Mouse (Mus musculus) cerebellum, adult 18-20 months (tissue): ENCODE data around the gene Car5a.
A peak's percentile ranks its signal among the peaks of the same experiment; 100 is the strongest.

Experiments
- DNase-seq, 2 experiments: peaks; one replicate each; pipeline ENCODE4 v3.0.0; 2021

Car5a gene

DNA sequence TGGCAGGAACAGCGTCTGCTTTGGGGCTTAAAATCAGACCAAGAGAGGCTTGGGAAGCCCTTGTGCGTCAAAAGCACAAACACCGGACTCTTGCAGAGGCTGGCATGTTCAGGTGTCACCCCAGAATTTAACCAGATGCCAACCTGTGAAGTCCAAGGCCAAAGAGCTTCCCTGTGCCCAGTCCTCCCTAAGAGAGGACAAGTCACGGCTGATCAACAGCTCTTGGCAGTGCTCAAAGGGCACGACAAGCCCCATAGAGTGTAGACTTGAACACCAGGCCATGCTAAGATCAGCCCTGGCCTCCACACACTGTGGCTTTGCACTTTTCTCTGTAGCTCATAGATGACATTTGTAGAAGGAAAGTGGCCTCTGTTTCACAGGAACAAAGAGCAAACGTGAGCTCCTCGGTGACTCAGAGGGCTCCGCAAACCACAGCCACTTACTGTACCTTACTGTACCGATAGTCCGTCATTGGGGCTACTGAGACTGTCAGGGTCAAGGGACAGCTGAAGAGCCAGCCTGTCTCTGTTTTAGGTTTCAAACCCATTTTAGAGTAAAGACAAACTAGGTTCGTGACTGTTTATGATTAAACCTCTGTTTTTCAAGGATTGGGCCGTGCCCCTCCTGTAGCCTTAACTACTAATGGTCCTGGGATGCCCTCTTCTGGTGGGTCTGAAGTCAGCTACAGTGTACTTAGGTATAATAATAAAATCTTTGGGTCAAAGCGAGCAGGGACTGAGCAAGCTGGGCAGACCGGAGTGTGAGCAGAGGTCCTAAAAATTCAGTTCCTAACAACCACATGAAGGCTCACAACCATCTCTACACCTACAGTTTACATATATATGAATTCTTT, 11.8 kb downstream of the Car5a start:
- DNase-seq = no peak

DNA sequence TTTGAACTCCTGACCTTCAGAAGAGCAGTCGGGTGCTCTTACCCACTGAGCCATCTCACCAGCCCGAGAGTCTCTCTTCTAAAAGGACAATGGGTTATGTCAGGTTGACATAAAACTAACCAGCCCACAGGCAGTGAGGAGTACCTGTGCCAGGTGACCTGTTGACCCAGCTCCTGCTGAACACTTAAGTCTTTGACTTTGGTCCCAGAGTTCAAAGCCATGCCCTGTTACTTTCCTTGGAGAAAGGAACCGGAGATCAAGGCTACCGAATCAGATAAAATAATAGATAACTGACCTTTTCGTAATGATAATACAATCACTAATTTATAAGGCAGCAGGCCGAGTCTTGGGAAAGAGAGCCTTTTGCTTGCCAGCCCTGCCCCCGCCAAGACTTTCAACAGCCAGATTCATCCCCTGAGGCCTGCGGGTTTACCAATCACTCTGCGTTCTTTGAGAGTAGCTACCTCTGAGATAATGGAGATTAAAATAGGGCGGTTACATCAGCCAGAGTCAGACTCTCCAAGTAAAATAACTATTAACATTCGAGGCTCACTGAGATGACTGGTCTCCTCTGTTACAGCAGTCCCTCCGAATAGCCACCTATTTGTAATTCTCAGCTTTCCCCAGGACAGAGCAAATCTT, 12.6 kb downstream of the Car5a start:
- no peak for DNase-seq

DNA sequence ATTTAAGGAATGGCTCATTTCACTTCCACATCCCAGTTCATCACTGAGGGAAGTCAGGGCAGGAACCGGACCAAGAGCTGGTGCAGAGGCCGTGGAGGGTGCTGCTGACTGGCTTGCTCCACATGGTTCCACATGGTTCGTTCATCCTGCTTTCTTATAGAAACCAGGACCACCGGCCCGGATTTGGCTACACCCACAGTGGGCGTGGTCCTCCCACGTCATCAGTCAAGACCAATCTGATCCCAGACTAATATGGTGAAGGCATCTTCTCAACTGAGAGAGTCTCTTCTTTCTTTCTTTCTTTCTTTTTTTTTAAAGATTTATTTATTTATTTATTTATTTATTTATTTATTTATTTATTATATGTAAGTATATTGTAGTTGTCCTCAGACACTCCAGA, 13.1 kb downstream of the Car5a start:
- DNase-seq = no peak

DNA sequence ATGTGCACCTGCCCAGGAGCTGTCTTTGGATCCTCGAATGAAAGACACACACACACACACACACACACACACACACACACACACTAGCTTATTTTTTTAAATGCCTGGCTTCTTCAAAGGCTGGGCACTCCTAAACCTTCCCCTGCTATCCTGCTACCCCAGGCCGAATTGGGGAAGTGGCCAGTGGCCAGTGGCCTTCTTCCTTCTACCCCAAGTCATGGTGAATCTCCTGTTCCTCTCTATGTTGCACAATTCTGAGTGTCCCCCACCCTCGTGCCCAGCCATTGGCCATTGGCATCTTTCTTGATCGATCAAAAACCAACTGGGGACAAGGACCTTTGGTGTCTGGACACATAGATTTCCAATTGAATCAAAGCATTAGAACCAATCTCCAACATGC, 14.7 kb downstream of the Car5a start:
- no peak for DNase-seq

DNA sequence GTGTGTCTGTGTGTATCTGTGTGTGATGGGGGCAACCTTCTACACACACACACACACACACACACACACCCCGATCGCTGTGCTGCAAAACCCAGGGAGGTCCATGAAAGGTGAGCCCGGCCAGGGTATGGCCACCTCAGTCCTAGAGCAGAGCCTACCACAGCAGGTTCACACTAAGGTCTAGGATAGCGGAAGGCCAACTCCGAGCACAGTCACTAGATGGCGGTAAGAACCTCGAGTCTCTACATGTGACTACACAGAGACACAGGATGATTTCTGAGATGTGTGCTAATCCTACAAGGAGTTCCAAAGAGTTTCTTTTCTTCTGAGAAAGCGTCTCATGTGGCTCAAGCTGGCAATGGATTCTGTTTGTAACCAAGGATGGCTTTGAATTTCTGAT, 17.4 kb downstream of the Car5a start:
- DNase-seq = peak; percentile 56 to 57

DNA sequence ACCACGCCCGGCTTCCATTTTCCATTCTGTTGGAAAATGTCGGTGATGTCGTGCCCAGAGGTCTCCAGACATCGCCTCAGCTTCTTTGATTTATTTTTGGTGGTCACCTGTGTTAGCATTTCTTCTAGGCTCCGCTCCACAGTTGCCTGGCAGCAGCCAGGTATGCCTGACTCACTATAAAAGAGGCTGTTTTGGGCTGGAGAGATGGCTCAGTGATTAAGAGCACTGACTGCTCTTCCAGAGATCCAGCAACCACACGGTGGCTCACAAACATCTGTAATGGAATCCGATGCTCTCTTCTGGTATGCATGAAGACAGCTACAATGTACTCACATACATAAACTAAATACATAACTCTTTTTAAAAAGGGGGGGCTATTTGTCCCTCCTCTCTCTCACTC, 18.4 kb downstream of the Car5a start:
- no peak for DNase-seq

DNA sequence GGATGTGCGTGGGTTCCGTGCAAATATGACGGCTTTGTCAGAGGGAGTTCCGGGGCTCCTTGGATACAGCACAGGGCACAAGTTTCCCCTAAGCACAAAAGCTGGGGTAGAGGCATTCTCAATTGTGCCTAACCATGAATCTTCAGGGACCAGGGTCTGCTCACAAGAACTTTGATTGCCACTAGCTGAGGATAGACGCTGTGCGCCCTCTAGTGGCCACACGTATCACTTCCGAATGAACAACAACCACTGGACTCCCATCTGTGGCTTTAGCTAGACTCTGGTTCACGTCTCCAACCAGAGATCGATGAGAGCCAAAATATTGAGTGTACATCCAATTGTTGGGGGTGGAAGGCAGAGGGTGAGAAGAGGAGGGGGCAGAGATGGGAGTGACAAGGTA, 19.1 kb downstream of the Car5a start:
- DNase-seq = peak; percentile 77 to 86

DNA sequence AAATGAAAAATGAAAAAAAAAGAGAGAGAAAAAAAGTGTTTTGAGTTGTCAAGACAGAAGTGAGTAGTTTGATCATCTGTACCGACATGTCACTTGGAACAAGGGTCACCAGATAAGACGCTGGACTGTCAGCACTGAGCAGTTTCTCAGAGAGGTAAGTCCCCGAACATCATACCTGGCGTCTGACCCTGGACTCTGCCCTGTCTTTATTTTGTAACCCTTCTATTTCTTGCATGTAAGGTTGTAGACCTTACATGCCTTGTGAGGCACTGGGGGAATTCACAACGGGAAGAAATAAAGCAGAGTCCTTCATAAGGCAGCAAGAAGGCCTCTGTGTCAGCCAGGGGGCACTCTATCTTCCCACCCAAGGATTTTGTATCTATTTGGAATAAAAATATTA, 20.0 kb downstream of the Car5a start:
- DNase-seq = no peak

DNA sequence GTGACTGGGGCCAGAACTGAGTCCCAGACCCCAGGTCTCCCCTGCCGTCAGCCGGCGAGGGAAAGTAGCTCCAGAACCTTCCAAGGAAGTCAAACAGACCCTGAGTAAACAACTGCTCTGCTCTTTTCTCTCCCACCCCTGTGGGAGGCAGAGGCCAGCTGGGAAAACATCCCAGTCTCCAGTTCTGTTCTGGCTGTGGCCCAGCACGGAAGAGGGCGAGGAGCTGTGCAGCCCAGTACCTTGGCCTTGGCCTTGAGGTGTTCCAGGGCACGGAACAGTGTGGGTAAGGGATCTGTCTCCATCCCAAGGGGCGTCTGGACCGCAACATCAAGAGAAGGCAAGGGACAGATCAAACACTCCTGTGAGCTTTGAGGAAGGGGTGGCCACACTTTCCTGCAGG, 22.6 kb downstream of the Car5a start:
- DNase-seq = no peak

DNA sequence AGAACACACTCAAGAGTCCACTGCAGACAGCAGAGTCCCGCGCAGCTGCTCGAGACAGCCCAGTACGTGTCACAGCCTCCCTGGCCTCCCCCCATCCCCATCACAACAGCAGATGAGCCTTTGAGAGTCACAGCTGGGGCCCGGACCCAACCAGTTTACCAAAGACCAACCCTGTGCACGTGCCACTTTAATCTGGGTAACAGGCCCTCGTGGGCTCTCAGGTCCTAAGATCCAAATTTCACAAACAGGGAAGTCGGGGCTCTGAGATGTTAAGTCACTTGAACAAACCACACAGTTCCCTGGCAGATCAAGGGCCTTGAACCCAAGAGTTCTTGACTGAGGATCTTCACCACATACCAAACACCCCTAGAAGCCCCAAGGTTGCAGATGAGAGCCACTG, 23.1 kb downstream of the Car5a start:
- no peak for DNase-seq

DNA sequence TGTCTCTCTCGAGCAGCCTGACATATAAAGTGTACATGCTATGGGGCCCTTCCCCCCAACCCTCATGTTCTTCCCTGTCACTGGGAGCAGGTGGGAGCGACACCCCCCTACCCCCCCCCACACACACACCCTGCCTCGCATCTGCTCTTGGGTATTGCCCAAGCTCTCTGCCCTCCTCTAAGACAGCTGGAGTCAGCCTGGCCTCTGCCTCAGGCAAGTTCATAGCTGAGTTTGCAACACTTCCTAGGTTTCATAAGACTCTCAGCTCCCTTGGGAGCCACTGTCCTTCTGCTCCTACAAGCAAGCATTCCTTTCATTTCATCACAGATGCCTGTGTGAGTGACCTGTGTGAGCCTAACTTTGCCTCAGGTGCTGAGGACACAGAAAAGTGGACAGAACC, 25.0 kb downstream of the Car5a start:
- DNase-seq = no peak

DNA sequence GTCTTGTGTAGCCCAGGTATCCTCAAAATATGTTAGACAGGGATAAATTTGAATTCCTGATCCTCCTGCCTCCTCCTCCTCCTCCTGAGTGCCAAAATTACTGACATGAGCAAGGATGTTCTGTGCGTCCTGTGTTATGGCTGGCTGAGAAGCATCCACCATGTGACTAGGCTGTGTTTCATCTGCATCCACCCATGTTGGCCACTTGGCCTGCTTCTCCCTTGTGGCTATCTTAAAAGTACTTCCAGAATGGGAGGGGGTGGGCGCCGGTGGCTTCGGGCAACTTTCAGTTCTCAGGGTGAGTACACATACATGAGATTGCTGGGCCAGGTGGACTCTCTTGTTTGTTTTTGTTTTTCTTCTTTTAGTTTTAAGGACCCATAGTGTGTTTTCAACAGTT, 25.5 kb downstream of the Car5a start:
- no peak for DNase-seq

DNA sequence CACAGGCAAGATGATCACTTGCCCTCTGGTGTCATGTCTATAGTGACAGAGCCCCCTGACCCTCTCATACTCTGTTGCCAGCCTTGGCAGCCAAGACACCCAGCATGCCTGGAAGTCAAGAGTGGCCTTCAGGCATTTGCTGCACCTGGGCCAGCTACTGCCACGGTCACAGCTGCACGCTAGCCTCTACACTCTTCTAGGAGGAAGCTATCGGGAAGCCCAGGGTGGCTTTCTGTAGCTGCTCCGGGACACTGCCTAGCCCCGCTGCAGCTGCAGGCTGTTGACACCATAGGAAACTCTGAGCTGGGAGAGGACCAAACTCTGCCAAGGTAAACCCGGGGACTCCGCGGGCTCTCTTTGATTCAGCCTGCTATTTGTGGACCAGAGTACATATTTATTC, 31.3 kb downstream of the Car5a start:
- DNase-seq = no peak

DNA sequence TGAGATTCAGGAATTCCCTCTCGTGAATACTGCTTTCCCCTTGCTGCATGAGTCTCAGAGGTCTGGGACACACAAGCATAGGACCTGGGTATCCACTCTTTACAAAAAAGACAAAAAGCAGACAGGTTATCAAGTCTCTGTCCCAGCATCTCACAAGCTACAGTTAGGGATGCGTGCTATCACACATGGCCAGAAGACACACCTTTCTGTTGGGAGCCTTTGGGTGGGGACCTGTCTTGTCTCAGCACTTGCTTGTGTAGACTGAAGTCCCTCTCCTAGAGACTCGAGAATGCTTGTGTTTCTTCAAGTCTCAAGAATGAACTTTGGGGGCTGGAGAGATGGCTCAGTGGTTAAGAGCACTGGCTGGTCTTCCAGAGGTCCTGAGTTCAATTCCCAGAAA, 31.9 kb downstream of the Car5a start:
- no peak for DNase-seq

DNA sequence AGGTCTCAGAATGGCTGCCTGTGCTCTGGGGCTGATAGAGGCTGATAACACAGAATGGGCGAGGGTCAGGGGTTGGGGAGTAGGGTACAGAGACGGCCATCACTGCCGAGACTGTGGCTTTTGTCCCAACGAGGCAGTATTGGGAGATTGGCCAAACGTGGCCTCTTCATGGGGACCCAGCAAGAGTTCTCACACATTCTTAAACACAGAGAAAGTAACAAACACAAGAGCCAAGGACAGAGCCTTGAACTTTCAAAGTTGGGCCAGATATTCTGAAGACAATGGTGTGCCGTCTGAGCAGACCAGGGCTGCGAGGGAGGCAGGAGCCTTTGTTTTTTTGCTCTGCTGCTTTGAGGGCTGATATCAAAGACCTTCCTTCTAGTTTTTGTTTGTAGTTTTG, 32.7 kb downstream of the Car5a start:
- no peak for DNase-seq

DNA sequence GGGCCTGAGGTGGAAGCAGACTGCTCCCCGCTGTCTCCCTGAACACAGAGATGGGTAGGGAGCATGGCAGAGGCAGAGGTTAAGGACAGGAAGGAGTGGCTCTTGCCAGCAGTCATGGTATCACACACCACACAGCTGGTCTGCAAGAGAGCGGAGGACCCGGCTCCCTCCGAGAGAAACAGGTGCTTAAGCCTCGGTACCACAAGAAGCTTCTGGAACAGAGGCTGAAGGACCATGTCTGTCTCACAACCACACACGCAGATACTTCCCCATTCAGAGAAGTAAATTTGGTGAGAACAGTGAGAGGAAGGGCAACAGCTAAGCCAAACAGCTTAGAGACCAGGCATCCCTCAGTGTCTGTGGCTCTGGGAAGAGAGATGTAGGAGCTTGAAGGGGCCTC, 33.3 kb downstream of the Car5a start:
- DNase-seq = no peak

DNA sequence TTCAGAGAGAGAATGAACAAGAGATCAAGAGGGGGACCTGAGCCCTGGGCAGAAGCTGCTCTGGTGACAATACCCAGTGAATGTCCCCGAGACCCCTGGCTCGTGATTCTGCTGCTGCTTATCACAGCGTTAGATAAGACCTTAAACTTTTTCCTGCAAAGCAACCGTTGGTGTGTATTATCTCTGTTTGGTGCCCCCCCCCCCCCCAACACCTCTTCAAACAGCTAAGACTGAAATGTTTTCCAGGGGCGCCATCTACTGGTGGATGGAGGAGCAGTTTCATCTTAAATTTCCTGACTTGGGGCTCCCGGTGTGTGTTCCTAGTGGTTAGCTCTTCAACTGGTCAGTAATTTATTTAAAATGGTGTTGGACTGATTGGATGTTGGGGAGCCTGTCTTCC, 35.0 kb downstream of the Car5a start:
- peak; percentile 80 to 88 for DNase-seq

DNA sequence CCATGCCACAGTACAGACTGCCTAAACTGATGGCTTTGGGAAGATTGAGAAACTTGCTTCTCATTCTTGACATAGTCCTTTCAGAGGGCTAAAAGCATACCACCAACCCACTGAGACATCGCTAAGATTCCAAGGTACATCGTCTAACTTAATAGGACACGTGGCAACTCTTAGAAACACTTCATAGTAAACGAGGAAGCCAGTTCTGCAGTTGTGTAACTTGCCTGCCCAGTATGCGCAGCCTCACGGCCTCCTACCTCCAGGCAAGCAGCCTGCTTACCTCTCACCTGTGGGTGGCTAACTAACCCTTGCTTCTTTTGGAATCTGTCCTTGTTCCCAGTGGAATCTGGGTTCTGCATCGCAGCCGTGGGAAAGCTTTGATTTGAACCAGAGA, 35.6 kb downstream of the Car5a start:
- peak in 1 of 2 experiments; percentile 10 for DNase-seq

DNA sequence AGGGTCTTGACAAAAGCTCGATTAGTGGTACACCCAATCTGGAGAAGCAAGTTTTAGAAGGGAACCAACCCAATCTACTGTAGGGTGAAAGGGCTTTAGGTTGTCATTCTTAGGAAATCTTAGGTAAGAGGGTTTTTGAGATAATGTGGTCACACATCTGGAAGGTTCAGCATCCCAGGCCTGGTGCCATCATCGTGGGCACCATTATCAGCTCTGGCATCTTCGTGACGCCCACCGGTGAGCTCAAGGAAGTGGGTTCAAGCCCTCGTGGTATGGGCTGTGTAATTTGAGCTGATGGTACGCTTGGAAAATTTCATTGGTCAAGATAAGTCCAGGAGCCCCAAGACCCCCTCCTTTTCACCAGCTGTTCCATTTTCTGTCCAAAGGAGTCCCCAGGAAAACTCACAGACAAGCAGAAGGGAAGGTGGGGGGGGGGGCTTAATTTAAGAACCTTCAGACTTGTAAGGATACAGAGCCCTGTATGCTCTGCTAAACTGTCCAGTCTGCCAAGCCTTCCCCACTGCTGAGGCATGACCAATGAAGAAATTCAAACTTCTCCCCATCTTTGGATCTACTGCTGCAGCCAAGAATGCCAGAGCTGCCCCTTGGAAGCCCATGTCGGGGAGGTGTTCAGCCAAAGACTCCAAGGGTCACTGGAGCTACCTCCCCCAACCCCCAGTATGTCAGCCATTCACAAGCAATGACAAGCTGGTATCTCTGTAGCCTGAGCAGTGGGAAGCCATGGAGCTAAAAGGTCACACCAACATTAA, 36.1 kb downstream of the Car5a start:
- peak in 1 of 2 experiments; percentile 21 for DNase-seq

DNA sequence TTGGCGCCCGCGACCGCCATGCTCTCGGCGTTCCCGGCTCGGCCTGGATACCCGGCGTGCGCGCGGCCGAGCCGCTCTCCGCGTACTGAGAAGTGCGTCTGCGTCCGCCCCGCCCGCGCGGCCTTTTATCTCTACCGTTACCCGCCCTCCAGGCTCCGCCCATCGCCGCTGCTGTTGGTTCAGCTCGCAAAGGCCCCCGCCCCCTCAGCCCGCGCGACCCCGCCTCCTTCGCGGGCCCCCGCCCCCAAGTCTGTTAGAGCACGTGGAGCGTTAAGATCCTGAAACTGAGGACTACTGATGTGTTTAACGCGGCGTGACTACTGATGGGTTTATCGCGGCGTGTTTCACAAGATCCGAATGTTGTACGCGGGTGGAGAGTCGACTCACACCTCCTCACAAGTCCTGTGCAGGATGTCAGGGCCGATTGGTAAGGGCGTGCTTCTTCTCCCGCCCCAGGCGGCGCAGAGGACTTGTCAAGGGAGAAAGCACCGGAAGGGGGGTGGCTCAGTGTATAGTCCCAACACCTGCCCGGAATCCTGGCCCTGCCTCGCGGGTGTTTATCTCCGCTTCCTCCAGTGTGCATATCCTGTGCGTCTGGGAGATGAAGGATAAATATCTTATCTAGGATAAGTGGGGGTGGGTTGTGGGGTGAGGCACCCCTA, 37.0 kb downstream of the Car5a start, which contains the start of gene Slc7a5:
TSS of gene Slc7a5 (minus strand) at position 108 of the 662 bp plus-strand sequence.
- DNase-seq = peak; percentile 96 to 99

DNA sequence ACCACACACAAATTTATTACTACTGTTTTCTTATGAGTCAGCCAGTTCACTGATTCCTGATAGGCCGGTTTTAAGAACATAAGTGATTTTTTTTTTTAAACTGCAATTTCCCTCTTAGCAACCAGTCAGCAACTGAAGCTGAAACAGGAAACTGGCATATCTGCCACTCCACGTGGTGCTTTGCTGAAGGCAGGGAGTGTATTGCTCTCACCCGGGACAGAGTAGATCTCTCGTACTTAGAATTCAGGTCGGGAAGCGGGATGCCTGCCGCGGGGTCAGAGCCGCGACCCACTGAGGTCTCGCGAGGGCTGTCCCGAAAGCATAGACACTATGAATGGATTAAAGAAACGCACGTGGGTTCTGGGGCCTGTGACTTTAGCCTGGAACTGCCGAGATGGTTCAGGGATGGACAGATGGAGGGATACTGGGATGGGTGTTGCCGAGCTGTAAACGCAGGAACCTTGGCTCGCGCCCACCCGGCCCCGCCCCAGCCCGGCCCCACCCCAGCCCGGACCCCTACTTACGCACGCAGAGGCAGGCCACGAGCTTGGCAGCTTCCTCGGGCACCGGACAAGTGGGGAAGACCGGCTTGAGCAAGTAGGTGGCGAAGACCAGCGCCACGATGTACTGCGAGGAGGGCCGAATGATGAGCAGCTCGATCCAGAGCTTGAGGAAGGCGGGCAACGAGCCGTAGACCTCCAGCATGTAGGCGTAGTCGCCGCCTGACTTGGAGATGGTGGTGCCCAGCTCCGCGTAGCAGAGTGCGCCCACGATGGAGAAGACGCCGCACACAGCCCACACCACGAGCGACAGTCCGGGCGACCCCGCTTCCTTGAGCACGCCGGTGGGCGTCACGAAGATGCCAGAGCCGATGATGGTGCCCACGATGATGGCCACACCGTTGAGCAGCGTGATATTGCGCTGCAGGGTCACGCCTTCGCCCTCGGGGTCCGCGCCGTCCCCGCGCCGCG, 37.9 kb downstream of the Car5a start:
- DNase-seq = peak; percentile 47 to 51

DNA sequence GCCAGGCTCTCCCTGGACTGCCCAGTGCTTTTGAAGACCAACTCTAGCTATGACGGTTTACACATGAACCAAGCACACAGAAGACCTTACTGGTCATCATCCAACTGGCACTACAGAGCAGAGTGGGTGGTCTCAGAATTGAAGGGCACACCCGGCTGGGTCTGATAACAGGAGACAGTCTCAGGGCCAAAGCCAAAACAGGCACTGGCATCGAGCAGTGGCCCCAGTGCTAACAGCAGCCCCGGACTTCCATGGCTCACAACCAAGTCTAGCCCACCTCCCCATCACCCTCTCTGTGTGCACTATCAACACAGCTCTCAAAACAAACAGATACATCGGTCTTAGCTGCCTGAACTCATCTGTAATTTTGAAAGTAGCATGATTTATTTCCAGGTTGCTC, 38.8 kb downstream of the Car5a start:
- peak in 1 of 2 experiments; percentile 30 for DNase-seq
